Mouse (Mus musculus) bone marrow macrophage, adult 2 months (primary cell): ENCODE measurements around the gene Ankrd13a. TPM values are rescaled to one million over a fixed set of nuclear protein-coding genes. Genes with fewer than 3 reads are reported as not detected.

ENCODE experiments used
- H3K27ac ChIP-seq: 2 replicates; pipeline ENCODE4 v1.5.1; 2012; ENCODE audit warnings: low read depth, low read length; ENCODE audit not compliant: insufficient read depth
- H3K4me1 ChIP-seq: 2 replicates; pipeline ENCODE4 v1.6.1; 2012; ENCODE audit warnings: low read length; ENCODE audit not compliant: control insufficient read depth, insufficient read depth
- H3K4me3 ChIP-seq: 2 replicates; pipeline ENCODE4 v1.5.1; 2012; ENCODE audit warnings: mild to moderate bottlenecking, low read length, moderate library complexity; ENCODE audit not compliant: insufficient read depth
- CTCF ChIP-seq: IDR thresholded peaks from 2 replicates; pipeline ENCODE4 v1.5.1; 2012; ENCODE audit warnings: low read depth, mild to moderate bottlenecking, low read length, moderate library complexity
- POLR2A ChIP-seq: IDR thresholded peaks from 2 replicates; pipeline ENCODE4 v1.6.1; 2012; ENCODE audit warnings: mild to moderate bottlenecking, low read depth, low read length, borderline replicate concordance
- polyA plus RNA-seq: library from polyadenylated mRNA; stranded (reverse); fragments of >200 nt; gene quantifications from 2 replicates; pipeline ENCODE4 v1.2.4, GENCODE M21; 2012; ENCODE audit not compliant: missing spikeins, insufficient read depth, insufficient read length

The Ankrd13a gene
- polyA plus RNA-seq, 1 experiment: 116 TPM

DNA sequence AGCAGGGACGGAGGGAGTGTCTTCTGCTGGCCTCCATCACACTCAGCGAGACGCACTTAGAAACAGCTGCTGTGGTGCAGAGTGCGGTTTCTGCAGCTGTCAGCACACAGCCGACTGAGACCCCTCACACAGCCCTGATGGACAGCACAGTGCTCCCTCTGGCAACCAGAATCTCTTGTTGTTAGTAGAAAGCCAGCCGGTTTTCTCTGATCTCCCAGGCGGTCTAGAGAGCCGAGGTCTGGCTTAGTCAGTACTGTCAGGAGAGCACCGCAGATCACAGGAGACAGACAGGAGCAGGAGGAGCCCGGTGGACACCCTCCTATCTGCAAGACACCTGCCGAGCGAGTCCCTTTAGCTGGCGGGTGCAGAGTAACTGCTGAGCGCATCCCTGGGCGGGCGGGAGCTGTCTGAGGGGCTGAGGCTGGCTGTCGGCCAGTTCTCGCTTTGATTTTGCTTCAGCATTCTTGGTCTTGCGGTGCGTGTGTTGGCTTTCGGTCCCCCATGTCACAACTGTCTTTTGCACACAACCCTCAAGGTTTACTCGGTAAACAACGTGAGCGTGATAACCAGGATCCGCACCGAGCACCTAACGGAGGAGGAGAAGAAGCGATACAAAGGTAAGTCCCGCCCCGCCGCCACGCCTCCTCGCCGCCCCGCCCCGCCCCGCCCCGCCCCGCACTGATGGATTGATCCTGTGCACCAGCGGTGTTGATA is 22.0 kb downstream of the Ankrd13a start:
- TF ChIP-seq POLR2A: no peak
- no peak for TF ChIP-seq CTCF
- no peak overlapping the region for H3K27ac ChIP-seq
- no peak overlapping the region for H3K4me3 ChIP-seq
- H3K4me1 ChIP-seq: no peaks in the 10 kb centered on the region

DNA sequence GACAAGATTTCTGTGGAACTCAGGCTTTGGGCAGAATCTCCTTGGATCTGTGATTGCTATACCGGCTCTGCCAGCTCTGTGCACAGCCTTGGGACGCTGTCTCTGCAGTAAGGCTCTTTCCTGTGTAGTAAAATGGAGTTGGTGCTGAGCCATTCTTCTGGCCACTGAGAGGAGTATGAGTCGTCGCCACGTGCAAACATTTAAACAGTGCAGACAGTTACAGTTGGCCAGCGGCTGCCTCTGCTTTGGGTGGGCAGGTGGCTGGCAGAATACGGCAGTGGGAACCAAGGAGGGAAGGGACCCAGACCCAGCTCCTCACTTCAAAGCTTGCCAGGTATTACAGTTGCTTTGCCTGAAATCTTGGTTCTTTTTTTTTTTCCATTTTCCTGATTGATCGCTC is 22.8 kb downstream of the Ankrd13a start:
- Histone ChIP-seq H3K4me3 (no peak overlapping the region), H3K27ac (no peak overlapping the region)
- no peak for TF ChIP-seq POLR2A
- no peak for TF ChIP-seq CTCF

DNA sequence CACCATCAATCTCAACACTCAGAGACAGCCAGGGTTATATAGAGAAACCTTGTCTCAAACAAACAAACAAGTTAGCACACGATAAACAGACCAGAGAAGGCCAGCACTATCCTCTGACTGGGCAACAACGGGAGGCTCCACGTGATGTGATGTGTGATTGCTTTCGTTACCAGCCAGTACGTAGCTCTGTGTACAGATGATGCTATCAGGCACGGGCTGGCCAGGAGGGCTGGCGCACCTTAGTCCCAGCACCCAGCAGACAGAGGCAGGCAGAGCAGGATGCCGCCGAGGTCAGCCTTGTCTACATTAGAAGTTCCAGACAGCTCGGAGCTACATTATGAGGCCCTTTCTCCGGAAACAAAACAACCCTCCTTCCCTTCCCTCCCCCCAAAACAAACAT is 25.4 kb downstream of the Ankrd13a start:
- H3K4me3 ChIP-seq: no peak overlapping the region
- TF ChIP-seq CTCF: no peak
- no peak for TF ChIP-seq POLR2A
- H3K4me1 ChIP-seq: no peaks in the 10 kb centered on the region
- no peak overlapping the region for H3K27ac ChIP-seq

More for the DNA sequence above, 22.8 kb downstream of the Ankrd13a start:
- H3K4me1 ChIP-seq: no peaks in the 10 kb centered on the region

DNA sequence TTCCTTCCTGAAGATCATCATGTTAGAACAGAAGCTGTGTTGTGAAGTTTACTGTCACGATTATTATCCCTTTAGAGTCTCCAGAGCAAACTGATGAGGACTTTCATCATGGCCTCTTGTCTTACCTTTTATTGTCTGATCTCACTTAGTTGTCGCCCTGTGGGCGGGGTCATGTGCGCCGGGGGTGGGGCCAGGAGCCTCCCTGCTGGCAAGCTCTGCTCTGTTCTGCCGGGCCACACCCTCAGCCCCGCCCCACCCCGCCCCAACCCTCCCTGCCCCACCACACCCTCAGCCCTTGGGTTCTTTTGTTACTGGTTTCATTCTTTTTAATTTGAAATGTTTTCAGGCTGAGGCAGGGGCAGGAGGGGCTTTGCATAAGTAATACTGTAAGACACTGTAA is 26.6 kb downstream of the Ankrd13a start:
- no peak overlapping the region for H3K4me3 ChIP-seq
- peaks cover 5% of the 10 kb centered on the region for H3K4me1 ChIP-seq
- TF ChIP-seq CTCF: no peak
- no peak for TF ChIP-seq POLR2A
- H3K27ac ChIP-seq: no peak overlapping the region

DNA sequence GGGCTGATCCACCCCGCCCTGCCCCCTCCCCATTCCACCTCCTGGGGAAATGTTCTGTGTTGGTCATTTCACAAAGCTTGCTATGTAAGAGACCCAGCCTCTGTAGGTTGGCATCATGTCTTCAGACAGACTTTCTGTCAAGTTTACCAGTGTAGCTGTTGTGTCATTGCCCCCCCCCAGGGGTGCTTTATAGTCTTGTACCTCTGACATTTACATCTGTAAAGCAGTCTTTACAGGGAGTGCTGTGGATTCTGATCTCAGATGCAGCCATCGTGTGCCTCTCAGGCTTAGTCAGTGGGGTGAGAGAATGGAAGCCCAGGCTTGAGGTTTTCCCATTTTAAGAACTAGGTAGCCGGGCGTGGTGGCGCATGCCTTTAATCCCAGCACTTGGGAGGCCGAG is 27.4 kb downstream of the Ankrd13a start:
- Histone ChIP-seq H3K4me3 (no peak overlapping the region), H3K27ac (no peak overlapping the region), H3K4me1 (peaks cover 12% of the 10 kb centered on the region)
- no peak for TF ChIP-seq POLR2A
- TF ChIP-seq CTCF: no peak

DNA sequence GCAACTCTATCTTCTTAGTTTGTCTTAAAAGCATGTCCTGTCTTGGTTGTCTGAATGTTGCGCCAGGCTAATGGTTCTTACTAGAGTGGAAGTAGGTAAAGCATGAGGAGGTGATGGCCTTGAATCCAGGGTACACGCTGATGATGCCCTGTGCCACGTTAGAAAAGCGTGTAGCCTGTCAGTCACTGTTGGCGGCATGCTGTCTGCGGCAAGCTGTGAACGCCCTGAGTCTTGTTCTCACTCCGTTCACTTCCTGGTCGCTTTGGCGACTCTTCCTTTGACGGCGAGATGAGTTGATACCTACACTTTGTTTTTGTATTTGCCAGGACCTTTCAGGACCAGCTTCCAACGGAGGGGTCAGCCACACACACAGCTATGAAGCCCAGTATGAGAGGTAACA is 28.8 kb downstream of the Ankrd13a start:
- TF ChIP-seq POLR2A (no peak), CTCF (no peak)
- Histone ChIP-seq H3K27ac (no peak overlapping the region), H3K4me3 (no peak overlapping the region), H3K4me1 (peaks cover 12% of the 10 kb centered on the region)

DNA sequence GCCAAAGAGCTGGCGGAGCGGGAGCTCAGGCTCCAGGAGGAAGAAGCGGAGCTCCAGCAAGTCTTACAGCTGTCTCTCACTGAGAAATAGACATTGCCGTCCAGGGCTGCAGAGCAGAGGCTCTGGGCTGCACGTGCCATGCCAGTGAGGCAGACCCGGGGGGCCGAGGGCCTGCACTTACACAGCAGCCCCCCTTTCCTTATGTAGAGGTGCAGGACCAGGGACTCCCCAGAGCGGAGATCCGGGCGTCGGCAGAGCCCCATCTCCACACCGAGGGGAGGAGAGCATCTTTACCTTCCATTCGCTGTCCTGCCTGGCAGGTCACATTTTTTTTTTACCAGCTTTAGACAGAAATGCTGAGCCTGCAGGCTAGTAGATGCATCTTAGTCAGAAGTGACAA is 29.9 kb downstream of the Ankrd13a start:
- H3K27ac ChIP-seq: no peak overlapping the region
- peaks cover 12% of the 10 kb centered on the region for H3K4me1 ChIP-seq
- TF ChIP-seq CTCF (no peak), POLR2A (no peak)
- no peak overlapping the region for H3K4me3 ChIP-seq

DNA sequence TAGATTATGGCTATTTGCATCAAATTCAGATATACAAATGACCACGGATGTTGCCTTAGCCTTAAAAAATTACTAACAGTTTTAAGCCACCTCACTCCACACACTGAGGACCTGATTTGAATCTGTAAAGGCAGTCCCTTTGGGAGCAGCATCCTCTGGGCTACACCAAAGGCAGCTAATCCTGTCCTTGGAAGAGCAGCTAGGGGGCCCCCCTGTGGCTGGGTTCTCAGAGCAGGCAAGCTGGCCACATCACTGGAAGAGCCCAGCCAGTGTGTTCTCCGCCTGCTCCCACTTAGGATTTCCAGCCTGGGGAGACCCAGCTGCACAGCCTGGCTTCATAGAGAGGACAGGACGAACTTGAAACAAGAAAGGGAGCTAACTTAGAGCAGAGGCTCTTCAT is 30.5 kb downstream of the Ankrd13a start:
- TF ChIP-seq POLR2A (no peak), CTCF (no peak; the same call in 1 of the 2 replicates)
- no peak overlapping the region for H3K4me3 ChIP-seq
- peaks cover 12% of the 10 kb centered on the region for H3K4me1 ChIP-seq
- H3K27ac ChIP-seq: 0 out of 2 replicates have a peak overlapping the region, but pooled peaks have one; percentile 8

DNA sequence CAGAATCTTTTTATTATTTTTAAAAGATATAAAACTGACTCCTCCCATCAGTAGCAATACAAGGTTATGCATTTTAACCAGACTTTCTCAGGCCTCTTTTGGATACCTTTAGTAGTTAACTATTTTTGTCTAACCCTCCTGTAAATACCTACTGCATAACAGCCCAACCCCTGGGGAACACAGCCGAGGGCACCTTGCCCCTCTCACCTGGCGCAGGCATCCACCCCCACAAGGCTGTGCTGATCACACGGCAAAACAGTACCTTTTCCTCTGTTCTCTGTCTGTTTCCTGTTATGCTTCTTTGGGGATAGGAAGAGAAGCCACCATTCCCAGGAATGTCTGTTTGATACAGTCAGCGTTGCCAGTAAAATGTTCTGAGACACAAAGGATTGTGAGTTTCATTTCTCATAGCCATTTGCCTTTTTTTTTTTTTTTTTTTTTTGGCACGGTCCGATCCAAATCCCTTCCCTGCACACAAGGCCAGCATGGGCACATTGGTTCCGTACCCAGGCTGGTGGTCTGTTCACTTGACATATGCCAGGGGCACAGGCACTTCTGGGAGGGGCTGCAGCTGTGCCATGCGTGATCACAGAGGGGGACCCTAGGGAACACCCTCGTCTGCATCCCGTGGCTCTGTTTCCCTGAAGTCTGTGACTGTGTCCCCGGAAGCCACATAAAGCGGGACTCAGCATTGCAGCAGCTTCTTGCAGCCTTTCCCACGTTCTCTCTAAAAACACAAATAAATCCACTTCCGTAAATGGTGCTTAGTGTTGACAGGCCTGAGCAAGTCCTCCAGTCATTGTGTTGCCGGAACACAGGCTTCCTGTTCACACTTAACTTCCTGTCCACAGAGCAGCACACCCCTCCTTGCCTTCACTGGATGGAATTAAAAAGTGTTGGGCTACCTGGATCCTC is 31.2 kb downstream of the Ankrd13a start:
- peaks cover 12% of the 10 kb centered on the region for H3K4me1 ChIP-seq
- H3K27ac ChIP-seq: peak overlapping the region; percentile 83
- H3K4me3 ChIP-seq: peak overlapping the region; percentile 45
- no peak for TF ChIP-seq CTCF
- no peak for TF ChIP-seq POLR2A

DNA sequence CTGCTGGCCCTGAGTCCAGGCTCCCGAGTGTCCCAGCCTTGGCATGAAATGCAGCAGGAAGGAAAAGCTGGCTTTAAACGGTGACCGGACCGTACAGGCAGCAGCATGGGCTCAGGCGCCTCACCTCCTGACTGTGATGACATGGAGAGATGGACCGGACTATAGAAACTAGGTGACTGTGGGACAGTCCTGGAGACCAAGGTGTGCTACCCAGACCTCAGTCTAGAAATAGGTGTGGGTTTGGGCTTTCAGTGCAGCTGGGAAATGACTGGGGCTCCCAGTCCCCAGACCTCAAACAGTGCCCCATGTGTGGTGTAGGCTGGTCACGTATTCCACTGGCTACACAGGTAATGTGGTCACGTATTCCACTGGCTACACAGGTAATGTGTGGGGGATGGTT is 32.2 kb downstream of the Ankrd13a start:
- TF ChIP-seq POLR2A (no peak), CTCF (no peak)
- H3K4me3 ChIP-seq: peak overlapping the region; percentile 45
- H3K4me1 ChIP-seq: peaks cover 16% of the 10 kb centered on the region
- peak overlapping the region; percentile 83 for H3K27ac ChIP-seq
